Mouse (Mus musculus) thymus, adult 2 months (tissue): ENCODE data around the gene Dusp6. TPM values are rescaled to one million over a fixed set of nuclear protein-coding genes. Genes with fewer than 3 reads are reported as not detected.

Source experiments
- DNase-seq: peaks from one replicate; pipeline ENCODE4 v3.0.0; 2021
- H3K27ac ChIP-seq: fragments of 200-500 bp; 2 replicates; pipeline ENCODE4 v1.5.1; 2012; ENCODE audit warnings: low read length, control low read depth; ENCODE audit not compliant: control insufficient read depth, insufficient read depth
- H3K27me3 ChIP-seq: fragments of 200-500 bp; 2 replicates; pipeline ENCODE4 v1.6.1; 2012; ENCODE audit warnings: mild to moderate bottlenecking, low read length, moderate library complexity, mixed read lengths; ENCODE audit not compliant: control insufficient read depth, insufficient read depth
- H3K36me3 ChIP-seq: fragments of 200-500 bp; 2 replicates; pipeline ENCODE4 v1.6.1; 2012; ENCODE audit warnings: mild to moderate bottlenecking, low read length, moderate library complexity; ENCODE audit not compliant: control insufficient read depth, insufficient read depth
- H3K4me1 ChIP-seq: fragments of 200-500 bp; replicated peaks from 2 replicates; pipeline ENCODE4 v1.6.1; 2012; ENCODE audit warnings: low read length; ENCODE audit not compliant: control insufficient read depth, insufficient read depth
- H3K4me3 ChIP-seq: fragments of 200-500 bp; 2 replicates; pipeline ENCODE4 v1.5.1; 2012; ENCODE audit warnings: mild to moderate bottlenecking, low read length, control low read depth, moderate library complexity; ENCODE audit not compliant: control insufficient read depth, insufficient read depth
- CTCF ChIP-seq: fragments of 200-500 bp; IDR thresholded peaks from 2 replicates; pipeline ENCODE4 v1.5.1; 2012; ENCODE audit warnings: mild to moderate bottlenecking, control low read depth, low read length, moderate library complexity, borderline replicate concordance; ENCODE audit not compliant: control insufficient read depth, poor library complexity, insufficient read depth; ENCODE audit errors: extremely low read depth
- POLR2A ChIP-seq: fragments of 200-500 bp; IDR thresholded peaks from 2 replicates; pipeline ENCODE4 v1.6.1; 2012; ENCODE audit warnings: mild to moderate bottlenecking, low read length, control low read depth, moderate library complexity; ENCODE audit not compliant: control insufficient read depth, poor library complexity, insufficient read depth; ENCODE audit errors: extremely low read depth
- WGBS: fragments of 180-500 bp; shearing (Covaris S2); methylation state at CpG from one replicate; pipeline ENCODE4 v1.1.7; 2018; 5-methylcytosine and 5-hydroxymethylcytosine counted together
- polyA plus RNA-seq: library from polyadenylated mRNA; depleted of rRNA; stranded (reverse); fragments of >200 nt; gene quantifications from 2 replicates; pipeline ENCODE4 v1.2.3, GENCODE M21; 2012; rRNA removed

Dusp6 gene
- polyA plus RNA-seq, 1 experiment = 43.9 TPM

DNA sequence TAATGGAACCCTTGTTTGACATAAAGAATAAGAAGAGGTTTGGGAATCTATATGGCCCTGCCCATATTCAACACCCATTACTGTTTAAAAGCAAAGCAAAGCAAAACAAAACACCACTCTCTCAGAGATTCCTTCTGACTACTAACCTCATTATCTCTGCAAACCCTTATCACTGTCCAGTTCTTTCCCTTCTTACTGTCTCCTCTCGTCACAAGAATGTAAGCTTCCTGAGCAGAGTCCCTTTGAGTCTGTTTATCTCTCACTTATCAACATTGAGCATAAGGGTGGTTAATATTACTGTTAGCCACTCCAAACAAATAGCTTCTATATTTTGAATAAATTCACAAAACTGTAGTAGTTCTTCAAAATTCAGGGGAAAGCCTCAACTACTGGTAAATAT lies 48.9 kb downstream of the Dusp6 start:
- no peak for DNase-seq
- H3K27me3 ChIP-seq = no peaks in the 10 kb centered on the region
- no peak overlapping the region for H3K4me3 ChIP-seq
- TF ChIP-seq CTCF (no peak), POLR2A (no peak)
- H3K27ac ChIP-seq = no peak overlapping the region
- 100% methylated on average over 1 of the region's 1 CpGs for WGBS
- H3K4me1 ChIP-seq = no peaks in the 10 kb centered on the region
- H3K36me3 ChIP-seq = no peaks in the 10 kb centered on the region

DNA sequence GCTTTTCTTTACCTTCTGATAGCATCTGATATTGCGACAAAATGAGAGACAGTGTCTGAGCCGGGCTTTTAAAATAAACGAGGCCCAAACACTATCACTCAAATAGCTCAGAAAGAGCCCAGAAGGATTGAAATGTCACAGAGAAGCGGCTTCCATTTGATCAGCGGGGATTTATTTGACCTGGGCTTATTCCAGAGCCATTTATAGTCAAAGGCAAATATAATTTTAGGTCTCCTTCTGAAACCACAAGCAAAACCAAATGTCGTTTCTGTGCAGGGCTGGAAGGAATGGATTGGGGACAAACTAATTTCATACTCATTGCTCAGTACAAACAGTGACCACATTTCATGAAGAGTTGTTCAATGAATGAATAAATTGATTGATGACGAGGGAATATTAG lies 51.3 kb downstream of the Dusp6 start:
- TF ChIP-seq CTCF = no peak
- TF ChIP-seq POLR2A = no peak
- Histone ChIP-seq H3K27me3 (no peaks in the 10 kb centered on the region), H3K36me3 (no peaks in the 10 kb centered on the region), H3K4me3 (no peak overlapping the region), H3K27ac (no peak overlapping the region), H3K4me1 (no peaks in the 10 kb centered on the region)
- DNase-seq = no peak
- WGBS = 79% methylated on average over 7 of the region's 7 CpGs

DNA sequence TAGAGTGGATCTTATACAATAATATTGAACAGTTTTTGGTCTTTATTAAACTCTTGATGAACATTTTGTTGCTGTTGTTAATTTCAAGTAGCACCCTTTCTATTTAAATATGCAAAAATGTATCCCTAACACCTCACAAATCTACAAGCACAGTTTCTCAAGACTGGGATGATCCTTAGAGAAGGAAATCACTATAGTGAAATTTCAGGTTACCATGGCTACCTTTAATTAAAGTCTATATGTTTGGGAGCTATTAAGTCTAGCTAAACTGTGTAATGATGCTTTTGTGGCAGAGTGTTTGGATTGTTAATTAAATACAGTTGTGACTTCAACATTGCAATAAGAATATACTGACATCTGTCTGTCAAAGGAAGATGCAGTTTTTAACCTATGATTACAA lies 54.0 kb downstream of the Dusp6 start:
- TF ChIP-seq POLR2A = no peak
- TF ChIP-seq CTCF = no peak

More for the DNA sequence above, 54.0 kb downstream of the Dusp6 start:
- DNase-seq = no peak
- Histone ChIP-seq H3K4me3 (no peak overlapping the region), H3K4me1 (no peaks in the 10 kb centered on the region), H3K27ac (no peak overlapping the region), H3K36me3 (no peaks in the 10 kb centered on the region), H3K27me3 (no peaks in the 10 kb centered on the region)

Other genes with a start within 250 kb of the Dusp6 start
- 11.0 and 11.4 TPM in 2 replicates for gene Poc1b, start 156.2 kb upstream of the Dusp6 start, polyA plus RNA-seq
- 4.2 and 4.6 TPM in 2 replicates for gene Galnt4, start 155.1 kb upstream of the Dusp6 start, polyA plus RNA-seq
- 0.57 and 0.74 TPM in 2 replicates for gene Phxr2, start 136.9 kb upstream of the Dusp6 start, polyA plus RNA-seq